Mouse (Mus musculus): ENCODE measurements around the gene Gm14862.

The Gm14862 gene

GRCm38 (mm10) chrX:9222412-9223221 lies 34.1 kb downstream of the Gm14862 start:
- DNase-seq (ENCODE audit: low spot score) = no peak

- no peak for DNase-seq (ENCODE audit: low spot score)
Observed at GRCm38 (mm10) chrX:9221736-9222135, 35.0 kb downstream of the Gm14862 start.

GRCm38 (mm10) chrX:9221206-9221605 lies 35.5 kb downstream of the Gm14862 start:
- DNase-seq (ENCODE audit: low spot score) = no peak

- no peak for DNase-seq (ENCODE audit: low spot score)
Observed at GRCm38 (mm10) chrX:9219570-9219969, 37.1 kb downstream of the Gm14862 start.

- no peak for DNase-seq (ENCODE audit: low spot score)
Observed at GRCm38 (mm10) chrX:9216244-9216643, 40.5 kb downstream of the Gm14862 start.

- DNase-seq (ENCODE audit: low spot score) = no peak
Observed at GRCm38 (mm10) chrX:9205121-9205520, 51.6 kb downstream of the Gm14862 start.

- DNase-seq (ENCODE audit: low spot score) = peak; percentile 9
Observed at GRCm38 (mm10) chrX:9202781-9203405, 53.8 kb downstream of the Gm14862 start.

- DNase-seq (ENCODE audit: low spot score) = no peak
Observed at GRCm38 (mm10) chrX:9201954-9202353, 54.7 kb downstream of the Gm14862 start.
